8 mouse cellular contexts compared by ENCODE assay signal in the genomic region with DNA sequence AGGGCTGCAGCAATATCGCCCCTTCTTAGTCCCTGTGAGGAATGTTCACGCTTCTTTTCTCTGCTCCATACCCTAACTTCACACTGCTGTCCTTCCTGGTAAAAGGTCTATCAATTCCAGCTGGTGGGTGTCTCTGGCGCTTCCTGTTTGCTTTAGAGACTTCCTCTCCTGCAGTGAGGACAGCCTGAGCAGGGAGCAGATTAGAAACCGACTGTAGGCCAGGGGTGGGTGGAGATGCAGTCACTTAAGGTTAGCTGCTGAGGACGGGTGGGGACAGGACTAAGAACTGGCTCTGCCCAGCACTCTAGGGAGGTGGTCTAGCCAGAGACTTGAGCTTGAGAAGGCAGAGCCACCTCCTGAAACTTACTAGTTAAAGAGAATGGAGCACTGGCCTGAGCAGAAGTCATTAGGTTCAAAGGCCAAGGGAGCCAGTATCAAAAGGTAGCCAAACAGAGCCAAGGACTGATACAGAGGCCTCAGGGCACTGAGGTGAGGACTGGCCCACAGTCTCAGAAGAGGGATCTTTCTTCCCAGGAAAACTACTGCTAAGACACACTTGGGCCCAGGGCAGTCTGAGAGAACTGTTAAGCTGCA. TPM values are rescaled to one million over a fixed set of nuclear protein-coding genes. Genes with fewer than 3 reads are reported as not detected.
DNase-seq lines count a peak whose midpoint lies in the region; ATAC-seq and TF ChIP-seq lines count a peak whose summit lies in the region.

No protein-coding gene starts in this region.

- peak; percentile 61 for DNase-seq in liver, adult 2 months (ENCODE audit: extremely low read depth, low read depth, low spot score)
- DNase-seq in liver = no peak
- DNase-seq in heart, adult 9 months (ENCODE audit: low spot score in 2 of 2) = peak; percentile 55 to 75
- DNase-seq in liver, embryonic 11.5 days (ENCODE audit: low spot score) = no peak
- no peak for DNase-seq in T-cell, adult 2 months (ENCODE audit: low spot score)
- no peak for DNase-seq in midbrain, embryonic 14.5 days

- H3K9ac ChIP-seq in liver, adult 2 months (ENCODE audit: low read depth, low read length) = peak overlapping the region; percentile 28; the same call in 1 of the 2 replicates
- no peak overlapping the region for H3K9ac ChIP-seq in liver, embryonic 11.5 days (ENCODE audit: low read depth, low read length)
- no peak overlapping the region for H3K9ac ChIP-seq in stomach, embryonic 15.5 days
- H3K9ac ChIP-seq in midbrain, embryonic 14.5 days (replicated peaks; ENCODE audit: low read length) = no peak overlapping the region

- H3K4me1 ChIP-seq in liver, adult 2 months (ENCODE audit: control insufficient read depth, insufficient read depth, low read length) = peaks cover 32% of the 10 kb centered on the region
- peaks cover 61% of the 10 kb centered on the region for H3K4me1 ChIP-seq in liver, embryonic 11.5 days (replicated peaks; ENCODE audit: control insufficient read depth, insufficient read depth, low read length)
- H3K4me1 ChIP-seq in stomach, embryonic 15.5 days = peaks cover 31% of the 10 kb centered on the region
- H3K4me1 ChIP-seq in midbrain, embryonic 14.5 days (ENCODE audit: control insufficient read depth, insufficient read depth, low read length) = no peaks in the 10 kb centered on the region

- no peak for TF ChIP-seq CTCF in liver, adult 2 months (IDR thresholded peaks at IDR 0.05; ENCODE audit: low read depth, low read length)

- peak overlapping the region; percentile 9; the same call in 1 of the 2 replicates for H3K4me2 ChIP-seq in liver, embryonic 11.5 days
- H3K4me2 ChIP-seq in stomach, embryonic 15.5 days = peak overlapping the region; percentile 19; the same call in 1 of the 2 replicates
- no peak overlapping the region for H3K4me2 ChIP-seq in midbrain, embryonic 14.5 days (ENCODE audit: low read length)

- peaks cover 25% of the 10 kb centered on the region; the same call in 1 of the 2 replicates for H3K79me2 ChIP-seq in liver, adult 2 months (ENCODE audit: control insufficient read depth, insufficient read depth, low read length)

- H3K4me3 ChIP-seq in liver, adult 2 months (ENCODE audit: insufficient read depth, low read depth, low read length) = no peak overlapping the region
- H3K4me3 ChIP-seq in liver, embryonic 11.5 days (ENCODE audit: low read depth, low read length) = no peak overlapping the region
- no peak overlapping the region for H3K4me3 ChIP-seq in stomach, embryonic 15.5 days (replicated peaks)
- no peak overlapping the region for H3K4me3 ChIP-seq in midbrain, embryonic 14.5 days (replicated peaks; ENCODE audit: low read depth, low read length)

- no peaks in the 10 kb centered on the region for H3K9me3 ChIP-seq in liver, embryonic 11.5 days (ENCODE audit: control insufficient read depth, low read length)
- no peaks in the 10 kb centered on the region for H3K9me3 ChIP-seq in stomach, embryonic 15.5 days
- no peaks in the 10 kb centered on the region for H3K9me3 ChIP-seq in midbrain, embryonic 14.5 days (ENCODE audit: control insufficient read depth, low read length)

- WGBS in liver, adult 2 months = 36% methylated on average over 5 of the region's 5 CpGs
- 21% methylated on average over 5 of the region's 5 CpGs for WGBS in liver, embryonic 11.5 days
- 32% methylated on average over 5 of the region's 5 CpGs for WGBS in stomach, embryonic 15.5 days
- 65% methylated on average over 5 of the region's 5 CpGs for WGBS in midbrain, embryonic 14.5 days

- H3K27me3 ChIP-seq in liver, adult 2 months (ENCODE audit: control insufficient read depth, insufficient read depth, low read length) = no peaks in the 10 kb centered on the region
- H3K27me3 ChIP-seq in liver, embryonic 11.5 days (replicated peaks; ENCODE audit: control insufficient read depth, insufficient read depth, low read length) = no peaks in the 10 kb centered on the region
- H3K27me3 ChIP-seq in stomach, embryonic 15.5 days (replicated peaks) = no peaks in the 10 kb centered on the region
- no peaks in the 10 kb centered on the region for H3K27me3 ChIP-seq in midbrain, embryonic 14.5 days (ENCODE audit: control insufficient read depth, insufficient read depth, low read length)

- TF ChIP-seq POLR2A in liver, adult 2 months (IDR thresholded peaks at IDR 0.05; ENCODE audit: extremely low read depth, insufficient read depth, low read length) = no peak

- H3K27ac ChIP-seq in liver, adult 2 months (replicated peaks; ENCODE audit: insufficient read depth, low read depth, low read length) = peak overlapping the region; percentile 82
- H3K27ac ChIP-seq in liver, embryonic 11.5 days (ENCODE audit: low read depth, low read length) = peak overlapping the region; percentile 67
- H3K27ac ChIP-seq in stomach, embryonic 15.5 days = peak overlapping the region; percentile 70
- H3K27ac ChIP-seq in midbrain, embryonic 14.5 days (replicated peaks; ENCODE audit: low read depth, low read length) = no peak overlapping the region

- ATAC-seq in liver, embryonic 11.5 days (replicated peaks; ENCODE audit: low FRiP score) = peak; percentile 47; the same call in 1 of the 2 replicates
- ATAC-seq in stomach, embryonic 15.5 days (ENCODE audit: insufficient read depth, low FRiP score, low read depth) = 0 out of 2 replicates have a peak, but pooled peaks have one; percentile 50
- ATAC-seq in CD4-positive, CD25-positive, alpha-beta regulatory T cell, adult 4 months = no peak
- ATAC-seq in midbrain, embryonic 14.5 days (ENCODE audit: low FRiP score, low TSS enrichment) = no peak

- H3K36me3 ChIP-seq in liver, adult 2 months (ENCODE audit: control insufficient read depth, insufficient read depth, low read length) = 0 out of 2 replicates have a peak, but pooled peaks cover 2% of the 10 kb centered on the region
- peaks cover 9% of the 10 kb centered on the region; the same call in 1 of the 2 replicates for H3K36me3 ChIP-seq in liver, embryonic 11.5 days (ENCODE audit: control insufficient read depth, insufficient read depth, low read length)
- no peaks in the 10 kb centered on the region for H3K36me3 ChIP-seq in stomach, embryonic 15.5 days
- peaks cover 14% of the 10 kb centered on the region for H3K36me3 ChIP-seq in midbrain, embryonic 14.5 days (ENCODE audit: control insufficient read depth, insufficient read depth, low read length)

RNA-seq across cellular contexts. Expression of a gene that starts 11.4 kb away (rescaled TPM):
- total RNA-seq in liver, adult 2 months (2014; rRNA removed) = not detected in 2 replicates
- polyA plus RNA-seq in liver, adult 2 months (2012; rRNA removed) = not detected in 2 replicates
- 0.27 and 0.30 TPM in 2 replicates for polyA plus RNA-seq in liver, embryonic 11.5 days (2014; fragmentation: Nextera tagmentation; extraction: Ambion mirVana)
- polyA plus RNA-seq in stomach, embryonic 15.5 days (2015; fragmentation: Nextera tagmentation; extraction: Ambion mirVana) = not detected in 2 replicates
- 1 to 10 TPM in 1 of 2 experiments, not detected in 1; 1.0 TPM for polyA plus RNA-seq in CD4-positive, CD25-positive, alpha-beta regulatory T cell, adult 4 months (2017; shearing (Covaris generic))
- 0.70 TPM in 1 of 2 replicates, not detected in the other for polyA plus RNA-seq in midbrain, embryonic 14.5 days (2014; fragmentation: Nextera tagmentation; extraction: Ambion mirVana)

RNA-seq across cellular contexts. Expression of a gene that starts 12.8 kb away (rescaled TPM):
- total RNA-seq in liver, adult 2 months (2014; rRNA removed) = 3.3 and 4.9 TPM in 2 replicates
- 16.1 and 18.9 TPM in 2 replicates for polyA plus RNA-seq in liver, adult 2 months (2012; rRNA removed)
- 66.3 and 75.7 TPM in 2 replicates for polyA plus RNA-seq in liver, embryonic 11.5 days (2014; fragmentation: Nextera tagmentation; extraction: Ambion mirVana)
- polyA plus RNA-seq in stomach, embryonic 15.5 days (2015; fragmentation: Nextera tagmentation; extraction: Ambion mirVana) = 47.3 and 50.6 TPM in 2 replicates
- 10 to 100 TPM; 11.1 to 13.2 TPM for polyA plus RNA-seq in CD4-positive, CD25-positive, alpha-beta regulatory T cell, adult 4 months (2017; shearing (Covaris generic))
- polyA plus RNA-seq in midbrain, embryonic 14.5 days (2014; fragmentation: Nextera tagmentation; extraction: Ambion mirVana) = 50.0 and 53.7 TPM in 2 replicates

RNA-seq across cellular contexts. Expression of a gene that starts 13.0 kb away (rescaled TPM):
- 70.8 and 71.3 TPM in 2 replicates for total RNA-seq in liver, adult 2 months (2014; rRNA removed)
- polyA plus RNA-seq in liver, adult 2 months (2012; rRNA removed) = 140 and 149 TPM in 2 replicates
- polyA plus RNA-seq in liver, embryonic 11.5 days (2014; fragmentation: Nextera tagmentation; extraction: Ambion mirVana) = 51.2 TPM in 2 replicates
- 24.5 and 25.5 TPM in 2 replicates for polyA plus RNA-seq in stomach, embryonic 15.5 days (2015; fragmentation: Nextera tagmentation; extraction: Ambion mirVana)
- polyA plus RNA-seq in CD4-positive, CD25-positive, alpha-beta regulatory T cell, adult 4 months (2017; shearing (Covaris generic)) = 10 to 100 TPM; 21.2 to 35.8 TPM
- polyA plus RNA-seq in midbrain, embryonic 14.5 days (2014; fragmentation: Nextera tagmentation; extraction: Ambion mirVana) = 86.8 and 156 TPM in 2 replicates

RNA-seq across cellular contexts. Expression of a gene that starts 20.9 kb away (rescaled TPM):
- total RNA-seq in liver, adult 2 months (2014; rRNA removed) = 8.1 and 11.9 TPM in 2 replicates
- 9.2 and 16.3 TPM in 2 replicates for polyA plus RNA-seq in liver, adult 2 months (2012; rRNA removed)
- polyA plus RNA-seq in liver, embryonic 11.5 days (2014; fragmentation: Nextera tagmentation; extraction: Ambion mirVana) = 2.5 and 3.7 TPM in 2 replicates
- 2.8 and 4.0 TPM in 2 replicates for polyA plus RNA-seq in stomach, embryonic 15.5 days (2015; fragmentation: Nextera tagmentation; extraction: Ambion mirVana)
- 10 to 100 TPM; 31.6 to 60.3 TPM for polyA plus RNA-seq in CD4-positive, CD25-positive, alpha-beta regulatory T cell, adult 4 months (2017; shearing (Covaris generic))
- polyA plus RNA-seq in midbrain, embryonic 14.5 days (2014; fragmentation: Nextera tagmentation; extraction: Ambion mirVana) = 2.0 and 2.1 TPM in 2 replicates

RNA-seq across cellular contexts. Expression of a gene that starts 32.8 kb away (rescaled TPM):
- total RNA-seq in liver, adult 2 months (2014; rRNA removed) = not detected in 2 replicates
- not detected in 2 replicates for polyA plus RNA-seq in liver, adult 2 months (2012; rRNA removed)
- not detected in 2 replicates for polyA plus RNA-seq in liver, embryonic 11.5 days (2014; fragmentation: Nextera tagmentation; extraction: Ambion mirVana)
- 0.06 and 0.21 TPM in 2 replicates for polyA plus RNA-seq in stomach, embryonic 15.5 days (2015; fragmentation: Nextera tagmentation; extraction: Ambion mirVana)
- polyA plus RNA-seq in CD4-positive, CD25-positive, alpha-beta regulatory T cell, adult 4 months (2017; shearing (Covaris generic)) = under 1 TPM in 1 of 2 experiments, not detected in 1; 0.23 TPM
- polyA plus RNA-seq in midbrain, embryonic 14.5 days (2014; fragmentation: Nextera tagmentation; extraction: Ambion mirVana) = 0.41 and 0.49 TPM in 2 replicates

Comparison
In these comparisons a context has a peak if more than half of its experiments do, and no peak if none do; other contexts are left out.
1. DNase-seq: peak in liver, adult 2 months (single experiment) and heart, adult 9 months (2 of 2); none in liver (single experiment), liver, embryonic 11.5 days (single experiment), T-cell, adult 2 months (single experiment) and midbrain, embryonic 14.5 days (single experiment).
2. ATAC-seq: peak in liver, embryonic 11.5 days (single experiment) and stomach, embryonic 15.5 days (single experiment); none in CD4-positive, CD25-positive, alpha-beta regulatory T cell, adult 4 months (single experiment) and midbrain, embryonic 14.5 days (single experiment).